Mouse (Mus musculus) testis, adult 2 months (tissue): ENCODE measurements around the gene Ddx25. TPM values are rescaled to one million over a fixed set of nuclear protein-coding genes. Genes with fewer than 3 reads are reported as not detected.

Experiments
- H3K27ac ChIP-seq: fragments of 200-500 bp; 2 replicates; pipeline ENCODE4 v1.5.1; 2012; ENCODE audit warnings: low read depth, low read length; ENCODE audit not compliant: control insufficient read depth, insufficient read depth
- H3K27me3 ChIP-seq: fragments of 200-500 bp; 2 replicates; pipeline ENCODE4 v1.6.1; 2012; ENCODE audit warnings: mild to moderate bottlenecking, low read length, moderate library complexity; ENCODE audit not compliant: control insufficient read depth, insufficient read depth
- H3K36me3 ChIP-seq: fragments of 200-500 bp; 2 replicates; pipeline ENCODE4 v1.6.1; 2012; ENCODE audit warnings: mild to moderate bottlenecking, low read length; ENCODE audit not compliant: control insufficient read depth, insufficient read depth
- H3K4me1 ChIP-seq: fragments of 200-500 bp; 2 replicates; pipeline ENCODE4 v1.6.1; 2012; ENCODE audit warnings: low read length; ENCODE audit not compliant: control insufficient read depth, insufficient read depth
- H3K4me3 ChIP-seq: fragments of 200-500 bp; 2 replicates; pipeline ENCODE4 v1.5.1; 2012; ENCODE audit warnings: low read depth, mild to moderate bottlenecking, low read length, moderate library complexity, mixed read lengths; ENCODE audit not compliant: control insufficient read depth
- CTCF ChIP-seq: fragments of 200-500 bp; IDR thresholded peaks from 2 replicates; pipeline ENCODE4 v1.5.1; 2012; ENCODE audit warnings: low read depth, mild to moderate bottlenecking, inconsistent platforms, low read length, moderate library complexity; ENCODE audit not compliant: control insufficient read depth, insufficient read depth, insufficient replicate concordance
- POLR2A ChIP-seq: fragments of 200-500 bp; IDR thresholded peaks from 2 replicates; pipeline ENCODE4 v1.6.1; 2012; ENCODE audit warnings: low read depth, mild to moderate bottlenecking, inconsistent platforms, low read length, moderate library complexity; ENCODE audit not compliant: control insufficient read depth
- polyA plus RNA-seq: library from polyadenylated mRNA; depleted of rRNA; stranded (reverse); fragments of >200 nt; gene quantifications from 2 replicates; pipeline ENCODE4 v1.2.3, GENCODE M21; 2012

The Ddx25 gene
- polyA plus RNA-seq, 1 experiment, result 71.2 TPM

- Histone ChIP-seq H3K36me3 (no peaks in the 10 kb centered on the region), H3K4me1 (0 out of 2 replicates have a peak, but pooled peaks cover 3% of the 10 kb centered on the region), H3K27ac (no peak overlapping the region), H3K27me3 (no peaks in the 10 kb centered on the region), H3K4me3 (no peak overlapping the region)
- TF ChIP-seq CTCF, result no peak
- no peak for TF ChIP-seq POLR2A
Measured at GRCm38 (mm10) chr9:35508234-35508633, 50.1 kb downstream of the Ddx25 start.

- Histone ChIP-seq H3K4me1 (0 out of 2 replicates have a peak, but pooled peaks cover 3% of the 10 kb centered on the region), H3K27ac (no peak overlapping the region), H3K4me3 (no peak overlapping the region), H3K27me3 (no peaks in the 10 kb centered on the region), H3K36me3 (no peaks in the 10 kb centered on the region)
- TF ChIP-seq CTCF (no peak), POLR2A (no peak)
Measured at GRCm38 (mm10) chr9:35502361-35503000, 55.8 kb downstream of the Ddx25 start.

GRCm38 (mm10) chr9:35499946-35500345 is 58.4 kb downstream of the Ddx25 start:
- no peaks in the 10 kb centered on the region for H3K27me3 ChIP-seq
- TF ChIP-seq CTCF, result no peak
- no peak for TF ChIP-seq POLR2A
- H3K27ac ChIP-seq, result no peak overlapping the region
- H3K4me1 ChIP-seq, result no peaks in the 10 kb centered on the region
- no peak overlapping the region for H3K4me3 ChIP-seq
- no peaks in the 10 kb centered on the region for H3K36me3 ChIP-seq

- Histone ChIP-seq H3K27me3 (no peaks in the 10 kb centered on the region), H3K4me1 (no peaks in the 10 kb centered on the region), H3K27ac (no peak overlapping the region), H3K4me3 (no peak overlapping the region), H3K36me3 (no peaks in the 10 kb centered on the region)
- no peak for TF ChIP-seq CTCF
- no peak for TF ChIP-seq POLR2A
Measured at GRCm38 (mm10) chr9:35495471-35495870, 62.9 kb downstream of the Ddx25 start.

- H3K27me3 ChIP-seq, result no peaks in the 10 kb centered on the region
- no peak overlapping the region for H3K4me3 ChIP-seq
- no peak overlapping the region for H3K27ac ChIP-seq
- no peak for TF ChIP-seq CTCF
- no peak for TF ChIP-seq POLR2A
- H3K4me1 ChIP-seq, result no peaks in the 10 kb centered on the region
- H3K36me3 ChIP-seq, result no peaks in the 10 kb centered on the region
Measured at GRCm38 (mm10) chr9:35494937-35495336, 63.4 kb downstream of the Ddx25 start.

- no peak overlapping the region for H3K27ac ChIP-seq
- H3K36me3 ChIP-seq, result no peaks in the 10 kb centered on the region
- TF ChIP-seq POLR2A (no peak), CTCF (no peak)
- H3K4me3 ChIP-seq, result no peak overlapping the region
- H3K4me1 ChIP-seq, result no peaks in the 10 kb centered on the region
- H3K27me3 ChIP-seq, result no peaks in the 10 kb centered on the region
Measured at GRCm38 (mm10) chr9:35493733-35494092, 64.6 kb downstream of the Ddx25 start.

GRCm38 (mm10) chr9:35493033-35493732 is 65.1 kb downstream of the Ddx25 start:
- no peaks in the 10 kb centered on the region for H3K4me1 ChIP-seq
- no peak overlapping the region for H3K27ac ChIP-seq
- H3K27me3 ChIP-seq, result no peaks in the 10 kb centered on the region
- no peaks in the 10 kb centered on the region for H3K36me3 ChIP-seq
- TF ChIP-seq CTCF (no peak), POLR2A (no peak)
- H3K4me3 ChIP-seq, result no peak overlapping the region

- Histone ChIP-seq H3K4me1 (no peaks in the 10 kb centered on the region), H3K36me3 (no peaks in the 10 kb centered on the region), H3K27me3 (no peaks in the 10 kb centered on the region), H3K4me3 (no peak overlapping the region), H3K27ac (no peak overlapping the region)
- TF ChIP-seq POLR2A (no peak), CTCF (no peak)
Measured at GRCm38 (mm10) chr9:35491109-35491866, 67.0 kb downstream of the Ddx25 start.
